Mouse (Mus musculus) liver, embryonic 14.5 days (tissue): ENCODE measurements at regions not wholly inside any gene's neighbourhood (a gene's known extent, or its start where the extent isn't known, plus 50 kb on each side); places are given as distances from the start of the nearest gene placed in this dataset.

Experiments
- CTCF ChIP-seq: IDR thresholded peaks from 2 replicates; pipeline ENCODE4 v1.5.1; 2016; ENCODE audit warnings: antibody characterized with exemption, low read depth, control low read depth
- EP300 ChIP-seq: IDR thresholded peaks from 2 replicates; pipeline ENCODE4 v1.6.1; 2016; ENCODE audit warnings: antibody characterized with exemption, low read depth

- TF ChIP-seq CTCF (no peak), EP300 (no peak)
Observed at GRCm38 (mm10) chr3:9061396-9061795, 548.5 kb downstream of the Zfp704 start.
